Mouse (Mus musculus) induced T-regulatory cell, adult 2 months (primary cell): Measurements from ENCODE around the gene Minpp1.
"Not testable (repeated sequence)": the region's sequence is repeated elsewhere in the genome, so short reads cannot be mapped to it uniquely, and the experiment has no call there.

ENCODE experiments used
- DNase-seq: peaks from one replicate; pipeline ENCODE4 v3.0.0-alpha.2; 2012; ENCODE audit warnings: low read depth

The Minpp1 gene

DNA sequence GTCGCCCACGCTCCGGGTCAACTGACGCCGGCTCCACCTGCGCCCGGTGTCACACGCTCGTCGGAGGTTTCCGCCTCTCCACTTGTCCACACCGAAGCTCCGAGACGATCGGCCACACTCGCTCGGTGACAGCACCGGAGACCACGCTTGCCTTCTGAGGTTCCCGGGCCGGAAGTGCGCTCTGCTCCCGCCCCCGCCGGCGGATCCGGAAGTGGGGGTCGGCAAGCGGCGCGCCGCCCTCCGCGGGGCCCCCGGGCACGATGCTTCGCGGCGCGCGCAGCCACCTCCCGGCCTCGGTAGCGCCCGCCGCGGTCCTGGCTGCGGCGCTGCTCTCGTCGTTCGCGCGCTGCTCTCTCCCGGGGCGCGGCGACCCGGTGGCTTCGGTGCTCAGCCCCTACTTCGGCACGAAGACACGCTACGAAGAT is at the start of gene Minpp1:
Minpp1 (plus strand) TSS at position 89 of the 425 bp plus-strand sequence.
- DNase-seq = peak; percentile 92

DNA sequence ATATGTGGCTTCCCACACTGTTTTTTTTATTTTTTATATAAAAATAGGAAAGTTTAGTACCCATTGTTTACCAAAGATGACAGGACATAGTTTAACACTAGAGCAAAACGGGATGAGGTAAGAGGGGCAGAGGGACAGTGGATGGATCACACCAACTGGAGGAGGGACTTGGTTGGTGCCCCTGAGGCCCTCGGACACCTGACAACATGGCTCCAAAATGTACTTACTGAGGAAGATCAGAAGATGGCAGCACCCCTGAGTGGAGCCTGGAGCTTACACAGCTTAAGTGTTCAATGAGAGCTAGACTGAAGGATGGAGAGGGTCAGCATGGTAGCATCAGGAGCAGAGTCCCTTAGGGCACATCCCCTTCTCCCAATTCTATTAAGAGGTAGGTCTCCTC is 46.2 kb upstream of the Minpp1 start:
- DNase-seq = no peak

DNA sequence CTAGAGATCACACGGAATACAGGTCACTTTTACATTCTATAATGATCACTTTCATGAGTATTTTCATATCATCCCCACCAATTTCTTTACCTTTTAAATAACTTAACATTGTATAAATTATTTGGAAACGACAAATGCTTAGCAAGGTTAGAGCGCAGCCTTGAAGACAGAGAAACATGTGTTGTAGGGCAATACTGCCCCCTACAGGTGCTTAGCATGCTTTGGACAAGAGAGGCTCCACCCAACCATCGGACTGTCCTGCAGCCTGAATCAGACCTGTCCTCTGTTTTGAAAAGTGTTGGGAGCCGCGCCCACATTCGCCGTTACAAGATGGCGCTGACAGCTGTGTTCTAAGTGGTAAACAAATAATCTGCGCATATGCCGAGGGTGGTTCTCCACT is 44.0 kb upstream of the Minpp1 start:
- DNase-seq = peak; percentile 69

DNA sequence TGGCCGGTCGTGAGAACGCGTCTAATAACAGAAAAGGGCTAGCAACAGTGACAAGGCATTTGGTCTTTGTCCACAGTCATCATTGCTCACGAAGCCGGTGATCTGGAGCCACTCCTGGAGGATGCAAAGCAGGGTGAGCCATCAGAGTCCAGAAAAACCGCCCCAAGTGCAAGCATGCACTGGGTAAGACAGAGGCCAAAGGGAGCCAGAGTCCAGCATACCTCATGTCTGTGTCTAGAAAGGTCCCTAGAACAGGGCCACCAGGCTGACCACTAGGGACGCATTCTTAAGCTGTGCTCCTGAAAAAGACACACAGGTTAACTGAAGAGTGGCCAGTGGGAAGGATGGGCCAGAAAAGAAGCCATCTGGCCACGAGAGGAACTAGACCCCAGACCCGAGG is 36.6 kb upstream of the Minpp1 start:
- DNase-seq = no peak

DNA sequence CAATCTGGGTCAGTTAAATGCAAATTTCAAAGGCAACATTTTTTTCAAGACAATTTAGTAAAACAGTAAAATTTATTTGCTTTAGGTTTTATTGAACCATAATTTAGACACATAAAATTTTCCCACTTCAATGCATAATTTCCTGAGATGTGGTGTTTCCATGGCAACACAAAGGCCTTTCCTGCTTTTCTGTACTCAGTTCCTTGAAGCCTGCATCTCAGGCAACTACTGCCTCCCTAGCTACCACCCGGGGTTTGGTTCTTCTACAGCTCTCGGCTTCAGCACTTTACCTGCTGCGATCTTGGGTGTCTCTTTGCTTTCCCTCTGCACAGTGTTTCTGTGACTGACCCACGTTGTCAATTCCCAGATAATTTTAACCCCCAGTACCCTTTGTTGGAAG is 33.3 kb upstream of the Minpp1 start:
- no peak for DNase-seq

DNA sequence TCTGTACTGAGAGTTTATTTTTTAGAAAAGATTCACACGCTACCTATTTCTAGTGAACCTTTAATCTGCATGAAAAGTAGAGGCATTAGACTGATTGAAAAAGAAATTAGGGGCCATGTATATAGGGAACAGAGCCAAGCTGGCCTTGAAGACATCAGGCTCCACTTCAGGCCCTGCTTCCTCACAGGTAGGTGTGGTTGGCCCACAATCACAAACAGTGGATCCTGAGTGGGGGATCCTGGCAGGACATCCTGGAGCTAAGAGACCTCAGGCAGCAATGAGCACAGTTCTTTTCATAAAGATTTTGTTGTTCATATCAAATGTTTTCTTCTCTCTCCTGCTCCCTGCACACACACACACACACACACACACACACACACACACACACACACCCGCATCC is 28.8 kb upstream of the Minpp1 start:
- DNase-seq = no peak

DNA sequence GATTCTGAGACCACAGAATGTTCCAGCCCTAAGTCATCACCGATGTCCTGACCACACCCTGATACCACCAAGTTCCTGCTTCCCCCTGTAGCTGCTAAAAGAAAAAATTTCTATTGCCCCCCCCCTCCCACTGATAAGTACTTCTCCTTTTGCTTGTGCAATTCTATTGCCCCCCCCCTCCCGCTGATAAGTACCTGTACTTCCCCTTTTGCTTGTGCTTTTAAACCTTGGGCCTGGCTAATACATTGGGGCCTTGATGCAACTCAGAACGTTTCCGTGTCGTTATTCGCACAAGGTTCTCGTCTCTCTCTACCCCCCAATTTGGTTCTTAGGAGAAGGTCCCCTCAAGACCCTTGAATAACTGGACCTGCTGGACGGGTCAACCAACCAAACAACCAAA is 27.9 kb upstream of the Minpp1 start:
- not testable (repeated sequence) for DNase-seq

DNA sequence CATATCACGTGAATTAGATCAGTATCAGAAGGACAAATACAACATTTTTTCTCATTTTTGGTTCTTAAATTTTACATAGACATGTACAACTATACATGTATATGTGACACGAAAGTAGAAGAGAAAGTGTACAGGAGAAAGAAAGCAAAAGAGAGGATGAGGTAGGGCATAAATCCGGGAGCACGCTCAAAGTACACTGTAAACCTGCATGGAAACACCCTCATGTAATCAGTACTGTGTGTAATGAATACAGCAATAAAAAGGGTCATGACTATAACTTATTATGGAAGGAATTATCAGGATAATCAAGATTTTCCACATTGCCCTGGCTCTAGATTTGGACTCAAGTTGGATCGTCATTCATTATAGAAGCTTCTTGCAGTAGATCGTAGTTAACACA is 22.5 kb upstream of the Minpp1 start:
- no peak for DNase-seq

DNA sequence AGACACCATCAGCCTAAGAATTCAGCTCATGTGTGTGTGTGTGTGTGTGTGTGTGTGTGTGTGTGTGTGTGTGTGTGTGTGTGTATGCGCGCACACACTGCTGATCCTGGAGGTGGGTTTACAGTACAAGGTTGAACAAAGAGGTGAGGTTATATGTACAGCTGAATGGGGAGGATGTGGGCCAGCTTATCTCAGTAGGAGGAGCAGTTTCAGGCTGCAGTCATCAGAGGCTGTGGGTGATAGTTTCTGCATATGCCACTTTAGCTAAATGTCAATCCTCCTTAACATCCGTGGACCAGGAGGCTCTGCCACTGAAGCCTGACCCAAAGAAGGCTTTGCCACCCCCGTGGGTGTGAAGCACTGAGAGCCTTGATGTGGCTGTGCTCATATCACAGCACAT is 20.3 kb upstream of the Minpp1 start:
- peak; percentile 73 for DNase-seq

DNA sequence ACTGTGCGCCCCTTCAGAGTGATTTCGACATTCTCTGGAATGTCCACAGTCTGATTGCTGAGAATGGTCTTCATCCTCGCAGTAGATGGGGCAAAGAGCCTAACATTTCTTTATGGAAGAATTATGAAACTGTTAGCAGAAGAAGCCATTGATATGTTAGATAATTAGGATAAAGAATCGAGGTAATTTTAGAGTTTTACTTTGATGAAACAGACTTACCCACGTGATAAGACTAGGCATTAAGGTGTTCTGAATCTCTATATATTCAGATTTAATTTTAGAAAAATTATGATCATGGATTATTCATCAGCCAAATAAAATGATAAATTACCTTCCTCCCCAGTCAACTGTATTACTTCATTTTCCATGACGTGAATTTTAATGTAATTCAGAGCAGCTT is 19.1 kb upstream of the Minpp1 start, which contains the start of gene Rpl9-ps6:
Rpl9-ps6 (minus strand) TSS at position 101 of the 400 bp plus-strand sequence.
- no peak for DNase-seq

DNA sequence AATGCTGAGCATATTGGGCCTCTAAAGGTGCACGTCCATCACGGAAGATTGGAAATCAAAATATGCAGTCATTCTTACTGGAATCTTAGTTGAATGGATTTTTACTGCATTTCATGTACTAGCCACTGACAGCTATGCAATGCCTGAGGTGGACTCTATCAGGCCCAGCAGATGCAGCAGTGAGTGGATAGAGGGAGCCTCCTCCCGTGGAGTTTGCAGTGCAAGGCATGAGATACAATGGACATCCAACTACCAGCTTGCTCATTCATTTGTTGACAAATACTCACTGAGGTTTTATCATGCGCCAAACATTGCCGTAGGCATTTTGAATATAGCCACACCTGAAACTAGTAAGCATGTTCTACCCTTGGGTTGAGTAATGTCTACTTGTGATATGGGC is 18.2 kb upstream of the Minpp1 start:
- DNase-seq = peak; percentile 21

DNA sequence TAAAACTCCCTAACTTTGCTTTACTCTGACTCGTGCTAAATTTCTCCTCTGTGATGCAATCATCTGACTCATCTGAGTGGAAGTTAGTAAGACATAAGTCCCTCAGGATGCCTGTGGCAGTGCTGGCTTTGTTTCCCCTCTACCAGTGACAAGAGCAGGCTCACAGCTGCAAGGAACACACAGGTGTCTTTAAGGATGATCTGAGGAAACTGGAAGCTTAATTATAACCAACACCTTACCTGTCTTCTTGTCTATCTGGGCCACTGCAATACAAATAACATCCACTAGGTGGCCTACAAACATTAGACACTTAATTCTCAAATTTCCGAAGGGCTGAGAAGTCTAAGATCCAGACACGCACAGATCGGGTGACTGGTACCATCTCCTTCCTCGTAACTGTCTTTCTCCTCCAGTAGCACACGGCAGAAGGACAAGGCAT is 15.5 kb upstream of the Minpp1 start:
- DNase-seq = peak; percentile 88

DNA sequence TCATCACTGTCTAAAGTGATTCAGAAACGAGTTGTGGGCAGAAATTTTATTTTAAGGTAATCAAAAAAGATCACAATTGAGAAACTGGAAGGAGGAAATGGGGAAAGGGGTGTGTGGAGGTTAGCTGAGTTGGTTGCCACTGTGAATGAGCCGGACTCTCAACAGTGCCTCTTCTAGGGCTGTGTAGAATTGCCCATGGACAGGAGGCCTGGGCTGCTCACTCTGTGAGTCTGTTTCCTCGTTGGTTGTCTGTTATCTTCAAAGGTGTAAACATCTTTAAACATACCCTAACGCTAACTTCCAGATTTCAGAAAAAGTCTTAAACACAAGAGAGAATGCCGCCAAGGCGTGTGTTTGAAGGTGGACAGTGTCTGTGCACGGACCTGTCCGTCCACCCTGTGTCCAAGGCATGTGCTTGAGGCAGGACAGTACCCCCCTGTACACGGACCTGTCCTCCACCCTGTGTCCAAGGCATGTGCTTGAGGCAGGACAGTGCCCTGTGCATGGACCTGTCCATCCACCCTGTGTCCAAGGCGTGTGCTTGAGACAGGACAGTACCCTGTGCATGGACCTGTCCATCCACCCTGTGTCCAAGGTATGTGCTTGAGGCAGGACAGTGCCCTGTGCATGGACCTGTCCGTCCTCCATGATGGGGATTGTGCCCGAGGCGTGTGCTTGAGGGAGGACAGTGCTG is 14.9 kb upstream of the Minpp1 start:
- DNase-seq = no peak

DNA sequence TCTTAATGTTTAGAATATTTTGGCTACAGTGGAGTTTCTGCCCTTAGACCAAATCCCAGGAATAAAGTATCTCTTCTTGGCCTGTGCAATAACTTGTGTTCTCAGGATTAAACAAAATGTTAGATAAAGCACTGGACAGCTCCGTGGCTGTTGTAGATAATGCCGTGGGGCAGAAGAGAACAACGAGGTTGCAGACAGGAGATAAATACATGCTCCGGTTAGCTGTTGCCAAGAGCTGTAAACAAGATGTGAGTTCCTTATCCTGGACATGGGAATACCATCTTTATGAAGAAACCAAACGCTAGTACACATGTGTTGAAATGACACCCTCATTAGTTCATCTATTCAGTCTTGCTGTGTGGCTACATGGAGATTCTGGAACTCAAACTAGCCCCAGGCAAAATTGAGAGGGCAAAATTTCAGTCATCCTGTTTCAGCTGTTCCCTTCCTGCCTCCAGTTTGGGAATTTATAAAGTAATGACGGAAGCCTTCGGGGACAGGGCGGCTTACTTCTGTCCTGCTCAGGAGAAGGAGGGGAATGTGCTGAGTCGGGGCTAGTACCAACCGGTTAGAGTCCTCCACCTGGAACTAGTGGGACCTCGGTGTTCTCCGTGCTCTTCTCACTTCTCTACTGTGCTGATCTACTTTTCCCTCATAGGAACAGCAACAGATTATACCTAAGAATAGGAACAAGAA is 9.4 kb upstream of the Minpp1 start:
- DNase-seq = no peak

DNA sequence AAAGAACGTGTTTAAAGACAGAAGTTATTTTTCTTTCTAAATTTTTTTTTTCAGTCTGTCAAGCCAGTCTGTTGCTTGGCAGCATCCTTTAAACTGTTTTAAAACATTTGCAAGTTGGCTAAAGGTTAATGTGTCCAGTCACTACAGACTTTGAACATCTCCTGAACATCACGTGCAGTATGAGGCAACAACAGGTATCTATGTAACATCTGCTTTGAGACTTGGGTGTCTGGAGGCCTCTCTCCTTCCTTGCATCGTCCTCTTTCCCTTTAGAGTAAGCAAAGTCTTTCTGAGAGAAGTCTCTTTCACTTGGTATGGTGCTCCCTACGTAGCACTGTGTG is 8.9 kb upstream of the Minpp1 start:
- DNase-seq = no peak

DNA sequence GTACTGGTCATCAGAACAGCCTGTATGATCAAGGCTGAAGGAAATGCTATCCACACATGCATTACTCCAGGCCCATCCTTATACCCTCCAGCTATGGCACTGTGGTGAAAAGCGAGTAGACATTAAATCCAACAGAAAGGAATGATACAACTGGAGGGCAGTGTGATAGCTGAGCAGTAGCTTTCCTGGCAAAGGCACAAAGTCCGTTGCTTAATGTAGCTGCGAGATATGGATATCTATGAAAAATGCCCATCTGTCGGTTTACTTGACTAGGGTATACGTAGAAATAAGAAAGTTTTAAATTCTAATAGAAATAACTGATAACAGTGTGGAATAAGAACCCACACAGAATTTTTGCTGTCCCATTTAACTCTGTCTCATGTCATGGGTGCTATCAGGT is 5.3 kb upstream of the Minpp1 start:
- DNase-seq = no peak

DNA sequence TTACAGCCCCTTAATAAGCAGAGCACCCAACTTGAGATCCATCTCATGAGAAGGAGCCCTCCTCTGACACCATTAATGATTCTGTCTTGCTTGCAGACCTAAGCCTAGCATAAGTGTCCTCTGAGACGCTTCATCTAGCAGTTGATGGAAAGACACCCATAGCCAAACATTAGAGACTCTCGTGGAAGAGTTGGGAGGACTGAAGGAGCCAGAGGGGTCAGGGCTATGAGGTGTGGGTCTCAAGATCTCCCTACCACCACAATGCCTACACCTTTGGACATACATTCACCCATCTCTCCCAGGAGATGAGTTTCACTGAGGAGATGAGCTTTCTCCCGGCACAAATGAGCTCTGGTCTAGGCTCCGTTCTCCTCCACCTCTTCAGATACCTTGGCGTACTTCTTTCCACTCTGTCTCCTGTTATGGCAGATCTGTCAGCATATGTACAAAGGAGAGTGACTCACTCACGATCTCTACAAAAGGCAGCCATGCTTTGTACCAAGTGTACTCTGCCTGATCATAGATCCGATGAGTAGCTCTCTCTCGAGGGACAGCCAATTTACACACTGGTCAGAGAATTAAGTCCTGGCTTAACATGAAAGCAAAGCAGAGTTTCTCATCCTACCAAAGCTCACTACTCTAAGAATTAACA is 4.7 kb upstream of the Minpp1 start:
- no peak for DNase-seq

DNA sequence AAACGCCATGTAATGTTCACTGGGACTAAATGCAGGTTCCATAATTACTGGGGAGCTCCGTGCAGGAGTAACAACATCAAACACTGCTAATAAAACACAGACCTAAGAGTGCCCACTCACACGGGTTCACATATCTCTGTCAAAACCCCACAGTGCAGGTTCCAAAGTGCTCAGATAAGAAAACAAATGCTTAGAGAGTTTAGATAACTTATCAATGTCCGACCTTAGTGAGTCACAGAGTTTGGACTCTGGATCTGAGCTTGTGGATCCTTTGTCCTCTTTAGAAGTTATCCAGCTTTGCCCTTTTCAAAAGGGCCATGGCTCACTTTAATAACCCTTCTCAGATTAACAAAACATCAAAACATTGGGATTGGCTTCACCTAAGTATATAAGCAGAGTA is 4.1 kb upstream of the Minpp1 start:
- DNase-seq = no peak

DNA sequence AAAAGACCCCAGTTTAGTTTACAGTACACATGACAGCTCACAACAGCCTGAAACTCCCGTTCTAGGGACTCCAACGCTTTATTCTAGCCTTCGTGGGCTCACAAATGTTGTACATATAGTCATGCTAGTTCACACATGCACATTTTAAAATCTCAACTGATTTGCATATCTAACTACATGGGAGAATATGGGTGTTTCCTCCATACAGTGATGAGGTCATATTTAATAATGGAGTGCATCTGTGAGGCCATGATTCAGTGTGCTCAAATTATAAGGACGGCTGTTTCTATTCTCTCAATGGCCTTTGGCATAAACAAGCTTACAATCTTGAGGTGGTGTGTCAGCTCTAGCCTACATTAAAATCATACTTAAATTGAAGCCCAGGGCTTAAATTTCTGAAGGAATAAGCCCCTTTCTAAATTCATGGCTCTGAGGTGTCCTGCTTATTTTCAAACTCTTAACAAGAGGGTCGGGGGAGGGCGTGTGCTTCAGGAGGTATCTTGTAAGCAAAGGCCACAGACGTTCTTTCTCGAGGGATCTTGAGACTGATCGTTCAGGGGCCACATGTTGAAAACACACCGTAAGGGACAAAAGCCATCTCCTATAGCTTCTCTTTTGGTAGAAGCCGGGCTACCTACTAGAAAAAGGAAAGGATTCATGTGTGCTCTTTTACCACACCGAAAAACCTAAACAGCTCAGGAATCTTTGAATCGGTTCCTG is 468 bp upstream of the Minpp1 start:
- no peak for DNase-seq

DNA sequence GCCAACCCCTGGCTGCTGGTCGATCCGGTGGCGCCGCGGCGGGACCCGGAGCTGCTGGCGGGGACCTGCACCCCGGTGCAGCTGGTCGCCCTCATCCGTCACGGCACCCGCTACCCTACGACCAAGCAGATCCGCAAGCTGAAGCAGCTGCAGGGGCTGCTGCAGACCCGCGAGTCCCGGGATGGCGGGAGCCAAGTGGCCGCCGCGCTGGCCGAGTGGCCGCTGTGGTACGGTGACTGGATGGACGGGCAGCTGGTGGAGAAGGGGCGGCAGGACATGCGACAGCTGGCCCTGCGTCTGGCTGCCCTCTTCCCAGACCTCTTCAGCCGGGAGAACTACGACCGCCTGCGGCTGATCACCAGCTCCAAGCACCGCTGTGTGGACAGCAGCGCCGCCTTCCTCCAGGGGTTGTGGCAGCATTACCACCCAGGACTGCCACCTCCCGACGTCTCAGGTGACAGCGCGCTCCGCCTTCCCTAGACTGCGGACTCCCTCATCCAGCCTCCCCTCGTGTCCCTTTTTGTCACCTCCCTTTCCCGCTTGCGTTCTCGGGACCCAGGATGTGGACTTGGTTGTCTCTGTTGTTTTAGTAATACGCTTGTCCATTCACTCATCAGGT is 646 bp downstream of the Minpp1 start:
- DNase-seq = peak; percentile 75

DNA sequence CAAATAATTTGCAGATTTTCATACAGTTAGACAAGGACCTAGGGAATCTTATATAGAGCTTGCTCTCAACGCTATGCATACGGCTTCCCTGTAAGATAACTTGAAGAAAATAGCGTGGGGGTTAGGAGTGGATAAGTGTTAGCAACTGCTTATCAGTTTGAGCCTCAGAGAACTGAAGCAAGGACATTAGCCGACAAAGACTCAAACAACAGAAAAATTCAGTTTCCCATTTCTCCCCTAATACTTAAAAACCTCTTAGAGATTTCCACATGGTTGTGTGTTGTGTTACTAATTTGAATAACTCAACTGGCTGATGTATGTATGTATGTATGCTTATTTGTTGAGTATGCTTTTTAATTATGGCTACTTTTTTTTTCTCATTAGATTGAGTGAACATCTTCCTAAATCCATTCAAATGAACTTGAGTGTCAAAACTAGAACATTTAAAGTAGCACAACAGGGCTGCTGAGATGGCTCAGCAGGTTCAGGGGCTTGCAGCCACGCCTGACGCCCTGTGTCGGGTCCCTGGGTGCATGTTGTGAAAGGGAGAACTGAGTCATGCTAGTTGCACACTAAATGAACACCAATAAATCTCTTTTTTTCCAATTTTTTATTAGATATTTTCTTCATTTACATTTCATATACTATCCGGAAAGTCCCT is 2.2 kb downstream of the Minpp1 start:
- DNase-seq = no peak
